Mouse (Mus musculus): ENCODE data around the gene Hpca. TPM values are rescaled to one million over a fixed set of nuclear protein-coding genes. Genes with fewer than 3 reads are reported as not detected.

Hpca gene
- total and polyA plus RNA-seq, 2 experiments from 2014 or later = 128 to 129 TPM

- Histone ChIP-seq H3K4me2 (ENCODE audit: low read depth) (no peak overlapping the region), H3K36me3 (ENCODE audit: insufficient read depth) (0 out of 2 replicates have a peak, but pooled peaks cover 3% of the 10 kb centered on the region), H3K9me3 (ENCODE audit: low read length) (no peaks in the 10 kb centered on the region), H3K9ac (no peak overlapping the region), H3K27ac (ENCODE audit: low read depth, low read length) (no peak overlapping the region), H3K4me1 (ENCODE audit: insufficient read depth) (0 out of 2 replicates have a peak, but pooled peaks cover 3% of the 10 kb centered on the region), H3K27me3 (ENCODE audit: insufficient read depth, low read length) (0 out of 2 replicates have a peak, but pooled peaks cover 5% of the 10 kb centered on the region), H3K4me3 (ENCODE audit: low read depth, low read length) (no peak overlapping the region)
- DNase-seq = no peak
- WGBS = 61% methylated on average over 11 of the region's 11 CpGs
- peak; percentile 54 for TF ChIP-seq CTCF (IDR thresholded peaks at IDR 0.05; ENCODE audit: low read depth)
- ATAC-seq = no peak
Observed at GRCm38 (mm10) chr4:129111350-129111749, 10.5 kb downstream of the Hpca start.

GRCm38 (mm10) chr4:129110804-129111203 is 11.0 kb downstream of the Hpca start:
- WGBS = 89% methylated on average over 6 of the region's 6 CpGs
- DNase-seq = no peak
- no peak overlapping the region for H3K4me2 ChIP-seq (ENCODE audit: low read depth)
- H3K27me3 ChIP-seq (ENCODE audit: insufficient read depth, low read length) = peaks cover 10% of the 10 kb centered on the region; the same call in 1 of the 2 replicates
- 0 out of 2 replicates have a peak, but pooled peaks cover 3% of the 10 kb centered on the region for H3K4me1 ChIP-seq (ENCODE audit: insufficient read depth)
- no peak overlapping the region for H3K27ac ChIP-seq (ENCODE audit: low read depth, low read length)
- H3K36me3 ChIP-seq (ENCODE audit: insufficient read depth) = 0 out of 2 replicates have a peak, but pooled peaks cover 3% of the 10 kb centered on the region
- no peak for TF ChIP-seq CTCF (IDR thresholded peaks at IDR 0.05; ENCODE audit: low read depth)
- no peak overlapping the region for H3K4me3 ChIP-seq (ENCODE audit: low read depth, low read length)
- no peaks in the 10 kb centered on the region for H3K9me3 ChIP-seq (ENCODE audit: low read length)
- no peak overlapping the region for H3K9ac ChIP-seq
- no peak for ATAC-seq

GRCm38 (mm10) chr4:129108624-129109023 is 13.2 kb downstream of the Hpca start:
- WGBS = 71% methylated on average over 7 of the region's 7 CpGs
- Histone ChIP-seq H3K9me3 (ENCODE audit: low read length) (no peaks in the 10 kb centered on the region), H3K27ac (ENCODE audit: low read depth, low read length) (no peak overlapping the region)

GRCm38 (mm10) chr4:129107348-129107899 is 14.4 kb downstream of the Hpca start:
- DNase-seq (no peak), ATAC-seq (no peak)
- Histone ChIP-seq H3K4me1 (ENCODE audit: insufficient read depth) (no peaks in the 10 kb centered on the region), H3K36me3 (ENCODE audit: insufficient read depth) (no peaks in the 10 kb centered on the region), H3K9me3 (ENCODE audit: low read length) (no peaks in the 10 kb centered on the region), H3K4me3 (ENCODE audit: low read depth, low read length) (no peak overlapping the region), H3K9ac (no peak overlapping the region), H3K27ac (ENCODE audit: low read depth, low read length) (no peak overlapping the region), H3K27me3 (ENCODE audit: insufficient read depth, low read length) (peaks cover 13% of the 10 kb centered on the region; the same call in 1 of the 2 replicates), H3K4me2 (ENCODE audit: low read depth) (no peak overlapping the region)
- TF ChIP-seq CTCF (IDR thresholded peaks at IDR 0.05; ENCODE audit: low read depth) = no peak
- WGBS = 64% methylated on average over 10 of the region's 10 CpGs

More at GRCm38 (mm10) chr4:129108624-129109023, 13.2 kb downstream of the Hpca start:
- H3K27me3 ChIP-seq (ENCODE audit: insufficient read depth, low read length) = peaks cover 13% of the 10 kb centered on the region; the same call in 1 of the 2 replicates
- H3K4me2 ChIP-seq (ENCODE audit: low read depth) = no peak overlapping the region
- no peak for TF ChIP-seq CTCF (IDR thresholded peaks at IDR 0.05; ENCODE audit: low read depth)
- no peak overlapping the region for H3K4me3 ChIP-seq (ENCODE audit: low read depth, low read length)
- no peak for ATAC-seq
- no peaks in the 10 kb centered on the region for H3K36me3 ChIP-seq (ENCODE audit: insufficient read depth)
- H3K4me1 ChIP-seq (ENCODE audit: insufficient read depth) = 0 out of 2 replicates have a peak, but pooled peaks cover 3% of the 10 kb centered on the region
- no peak for DNase-seq
- no peak overlapping the region for H3K9ac ChIP-seq

GRCm38 (mm10) chr4:129106073-129106472 is 15.8 kb downstream of the Hpca start:
- Histone ChIP-seq H3K9ac (no peak overlapping the region), H3K27me3 (ENCODE audit: insufficient read depth, low read length) (peaks cover 13% of the 10 kb centered on the region; the same call in 1 of the 2 replicates), H3K36me3 (ENCODE audit: insufficient read depth) (no peaks in the 10 kb centered on the region), H3K4me3 (ENCODE audit: low read depth, low read length) (no peak overlapping the region), H3K4me1 (ENCODE audit: insufficient read depth) (no peaks in the 10 kb centered on the region), H3K9me3 (ENCODE audit: low read length) (no peaks in the 10 kb centered on the region), H3K4me2 (ENCODE audit: low read depth) (no peak overlapping the region), H3K27ac (ENCODE audit: low read depth, low read length) (no peak overlapping the region)
- TF ChIP-seq CTCF (IDR thresholded peaks at IDR 0.05; ENCODE audit: low read depth) = no peak
- ATAC-seq (no peak), DNase-seq (no peak)
- WGBS = 22% methylated on average over 9 of the region's 9 CpGs

- TF ChIP-seq CTCF (IDR thresholded peaks at IDR 0.05; ENCODE audit: low read depth) = no peak
- ATAC-seq = no peak
- DNase-seq = no peak
- Histone ChIP-seq H3K9me3 (ENCODE audit: low read length) (no peaks in the 10 kb centered on the region), H3K36me3 (ENCODE audit: insufficient read depth) (no peaks in the 10 kb centered on the region), H3K9ac (no peak within 1 kb of the TSS), H3K4me3 (ENCODE audit: low read depth, low read length) (0 out of 2 replicates have a peak within 1 kb of the TSS, but pooled peaks have one; percentile 16), H3K4me1 (ENCODE audit: insufficient read depth) (no peaks in the 10 kb centered on the region), H3K27me3 (ENCODE audit: insufficient read depth, low read length) (peaks cover 13% of the 10 kb centered on the region; the same call in 1 of the 2 replicates), H3K27ac (ENCODE audit: low read depth, low read length) (no peak within 1 kb of the TSS), H3K4me2 (ENCODE audit: low read depth) (peak within 1 kb of the TSS; percentile 38)
- WGBS = 2% methylated on average over 40 of the region's 40 CpGs
Observed at GRCm38 (mm10) chr4:129105356-129105755, 16.5 kb downstream of the Hpca start, which contains the start of gene Tmem54. Tmem54 (plus strand) TSS chr4:129105548.

GRCm38 (mm10) chr4:129102133-129102829 is 19.6 kb downstream of the Hpca start:
- no peaks in the 10 kb centered on the region for H3K36me3 ChIP-seq (ENCODE audit: insufficient read depth)
- H3K4me1 ChIP-seq (ENCODE audit: insufficient read depth) = no peaks in the 10 kb centered on the region
- no peak overlapping the region for H3K27ac ChIP-seq (ENCODE audit: low read depth, low read length)
- no peak for ATAC-seq
- H3K9ac ChIP-seq = no peak overlapping the region
- 87% methylated on average over 14 of the region's 14 CpGs for WGBS
- no peaks in the 10 kb centered on the region for H3K9me3 ChIP-seq (ENCODE audit: low read length)
- H3K4me2 ChIP-seq (ENCODE audit: low read depth) = no peak overlapping the region
- no peak for TF ChIP-seq CTCF (IDR thresholded peaks at IDR 0.05; ENCODE audit: low read depth)
- H3K4me3 ChIP-seq (ENCODE audit: low read depth, low read length) = no peak overlapping the region
- H3K27me3 ChIP-seq (ENCODE audit: insufficient read depth, low read length) = peaks cover 13% of the 10 kb centered on the region; the same call in 1 of the 2 replicates
- no peak for DNase-seq
